Mouse (Mus musculus) megakaryocyte progenitor cell, adult 5-6 weeks (primary cell): ENCODE measurements around the gene Gm4763. TPM values are rescaled to one million over a fixed set of nuclear protein-coding genes. Genes with fewer than 3 reads are reported as not detected.
A peak's percentile ranks its signal among the peaks of the same experiment; 100 is the strongest.
"Not testable (repeated sequence)": the region's sequence is repeated elsewhere in the genome, so short reads cannot be mapped to it uniquely, and the experiment has no call there.

Source experiments
- ATAC-seq: replicated peaks from 2 replicates; pipeline ENCODE4 v1.8.0; 2016; ENCODE audit warnings: mild to moderate bottlenecking, moderate TSS enrichment, inconsistent platforms; ENCODE audit not compliant: poor library complexity
- total RNA-seq, 2 experiments: library from RNA; stranded (forward) in 1 of 2; stranded (reverse) in 1 of 2; fragments of 157-497, 149-512 nt in 1 of 2; fragments of 200-1000 nt in 1 of 2; gene quantifications; 2 replicates each; pipeline versions ENCODE4 v1.2.3 to v1.2.4; 2015 to 2017

Gene Gm4763
- total RNA-seq (2015) (not detected in 2 replicates), total RNA-seq (2017) (not detected in 2 replicates)

- ATAC-seq: not testable (repeated sequence)
Observed at GRCm38 (mm10) chr7:24726808-24727207, at the start of gene Gm4763. Gene Gm4763, minus strand, starts transcription at chr7:24726908.

GRCm38 (mm10) chr7:24776145-24776544, 49.4 kb upstream of the Gm4763 start:
- ATAC-seq: no peak; the same call in 1 of the 2 replicates

- ATAC-seq: no peak
Observed at GRCm38 (mm10) chr7:24773942-24774535, 47.3 kb upstream of the Gm4763 start.

DNA sequence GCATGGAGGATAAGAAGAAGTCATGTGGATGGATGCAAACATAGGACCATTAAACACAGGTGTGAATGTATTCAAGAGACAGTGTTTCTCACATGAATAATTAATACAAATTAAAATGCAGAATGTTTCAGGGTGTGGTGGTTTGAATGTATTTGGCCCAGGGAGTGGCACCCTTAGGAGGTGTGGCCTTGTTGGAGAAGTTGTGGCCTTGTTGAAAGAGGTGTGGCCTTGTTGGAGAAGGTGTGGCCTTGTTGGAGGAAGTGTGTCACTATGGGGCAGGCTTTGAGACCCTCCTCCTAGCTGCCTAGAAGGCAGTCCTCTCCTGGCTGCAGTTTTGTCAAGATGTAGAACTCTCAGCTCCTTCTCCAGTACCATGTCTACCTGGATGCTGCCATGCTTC, 44.7 kb upstream of the Gm4763 start:
- ATAC-seq: no peak

GRCm38 (mm10) chr7:24762574-24762973, 35.9 kb upstream of the Gm4763 start:
- no peak for ATAC-seq

DNA sequence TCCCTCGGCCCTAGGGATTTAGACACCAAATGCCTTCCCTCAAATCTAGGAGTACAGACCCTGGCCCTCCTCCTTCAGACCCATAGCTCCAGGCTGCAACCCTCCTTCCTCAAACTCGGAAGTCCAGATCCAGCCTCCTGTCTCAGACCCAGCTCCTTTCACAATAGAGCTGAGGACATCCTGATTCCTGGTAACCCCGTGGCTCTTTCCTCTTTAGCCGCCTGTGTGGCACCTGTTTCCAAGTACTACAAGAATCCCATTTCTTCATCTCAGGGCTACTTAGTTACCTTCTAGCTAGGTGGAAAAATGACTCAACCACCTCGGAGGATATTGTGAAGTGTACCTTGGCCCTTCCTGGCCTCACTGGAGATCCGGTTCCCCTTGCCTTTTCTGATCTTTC, 34.5 kb upstream of the Gm4763 start:
- ATAC-seq: peak; percentile 56

DNA sequence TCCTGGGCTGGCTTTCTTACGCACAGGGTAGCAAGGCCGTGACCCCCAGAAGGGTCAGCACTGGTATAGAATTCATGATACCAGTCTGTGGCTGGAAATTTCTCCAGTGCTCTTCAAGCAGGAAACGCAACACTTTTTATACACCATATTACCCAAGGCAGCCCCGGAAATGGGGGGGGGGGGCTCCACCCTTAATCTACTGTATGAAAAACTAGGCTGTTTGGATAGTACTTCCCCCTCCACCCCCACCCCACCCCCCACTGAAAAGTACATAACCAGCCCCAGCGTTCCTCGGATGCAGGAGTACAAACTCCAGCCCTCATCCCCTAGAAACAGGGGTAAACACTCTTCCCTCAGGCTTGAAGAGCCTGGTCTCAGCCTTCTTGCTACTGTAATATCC, 33.5 kb upstream of the Gm4763 start, which contains the start of gene Cd177:
TSS of gene Cd177 (minus strand) at position 101 of the 400 bp plus-strand sequence.
- ATAC-seq: 0 out of 2 replicates have a peak, but pooled peaks have one; percentile 17

DNA sequence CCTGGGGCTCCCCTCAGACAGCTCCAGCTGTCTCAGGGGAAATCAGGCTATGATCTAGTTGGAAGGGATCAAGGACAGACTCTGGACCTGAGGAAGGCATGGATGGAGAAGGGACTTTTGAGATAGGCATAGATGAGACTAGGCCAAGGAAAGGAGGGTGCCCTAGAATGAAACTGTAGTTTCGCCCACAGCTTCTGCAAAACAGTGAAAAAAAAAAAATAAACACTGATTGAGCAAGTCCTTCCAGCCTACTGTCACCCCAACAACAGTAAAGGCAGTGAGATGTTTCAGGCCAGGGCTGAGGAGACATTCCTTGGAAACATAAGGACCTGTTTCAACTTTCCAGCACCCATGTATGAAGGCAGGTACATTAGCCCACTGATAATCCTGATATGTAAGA, 31.8 kb upstream of the Gm4763 start:
- ATAC-seq: peak; percentile 41

GRCm38 (mm10) chr7:24753476-24753875, 26.8 kb upstream of the Gm4763 start:
- peak; percentile 72 for ATAC-seq

DNA sequence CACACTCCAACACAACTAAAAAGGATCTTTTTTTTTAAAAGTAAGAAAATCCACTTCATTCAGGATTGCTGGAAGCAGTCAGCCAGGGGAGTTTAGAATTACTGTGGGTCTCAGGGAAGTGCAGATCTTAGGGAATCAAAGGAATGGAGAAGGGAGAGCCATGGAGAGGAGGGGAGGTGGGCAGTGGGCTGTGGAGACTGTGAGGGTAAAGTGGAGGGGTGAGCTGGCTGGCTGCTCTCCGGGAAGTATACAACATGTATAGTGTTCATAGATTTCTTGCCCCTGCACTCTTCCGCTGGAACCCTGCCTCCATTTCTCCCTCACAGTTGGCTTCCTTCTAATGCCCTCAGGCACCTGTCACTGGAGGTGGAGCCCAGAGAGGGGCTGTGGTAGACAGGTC, 24.9 kb upstream of the Gm4763 start:
- no peak for ATAC-seq

- ATAC-seq: no peak
Observed at GRCm38 (mm10) chr7:24750695-24751094, 24.0 kb upstream of the Gm4763 start.

DNA sequence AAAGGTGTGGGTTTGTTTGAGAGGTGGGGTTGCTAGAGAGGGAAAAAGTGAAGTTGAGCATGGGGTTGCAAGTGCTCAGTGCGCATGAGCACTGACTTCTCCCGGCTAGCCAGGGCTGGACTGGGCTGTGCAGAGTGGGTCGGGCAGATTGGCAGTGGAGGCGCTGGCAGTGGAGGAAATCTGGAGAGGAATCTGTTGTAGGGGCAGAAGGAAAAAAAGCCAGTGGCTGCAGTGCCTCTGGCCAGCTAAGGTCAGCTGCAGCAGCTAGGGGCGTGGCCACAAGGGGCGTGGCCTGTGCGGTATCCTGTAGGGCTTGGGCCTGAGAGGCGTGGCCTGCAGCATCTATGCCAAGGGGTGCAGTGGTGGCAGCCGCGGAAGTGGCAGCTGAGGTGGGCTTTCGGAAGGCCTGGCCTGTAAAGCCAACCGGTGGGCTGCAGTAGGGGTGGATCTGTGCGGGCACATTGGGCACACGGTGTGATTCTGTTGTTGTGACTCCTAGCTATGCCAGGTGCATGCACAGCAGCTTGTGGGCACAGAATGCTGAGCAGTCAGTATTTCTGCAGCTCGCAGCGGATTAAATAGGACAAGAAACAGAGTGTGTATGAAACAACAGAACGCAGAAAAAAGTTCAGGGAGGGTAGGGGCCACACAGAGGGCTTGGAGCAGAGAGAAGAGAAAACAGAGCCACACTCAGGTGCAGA, 9.4 kb upstream of the Gm4763 start:
- peak; percentile 85 for ATAC-seq

GRCm38 (mm10) chr7:24715039-24715438, 11.7 kb downstream of the Gm4763 start:
- peak; percentile 93 for ATAC-seq

DNA sequence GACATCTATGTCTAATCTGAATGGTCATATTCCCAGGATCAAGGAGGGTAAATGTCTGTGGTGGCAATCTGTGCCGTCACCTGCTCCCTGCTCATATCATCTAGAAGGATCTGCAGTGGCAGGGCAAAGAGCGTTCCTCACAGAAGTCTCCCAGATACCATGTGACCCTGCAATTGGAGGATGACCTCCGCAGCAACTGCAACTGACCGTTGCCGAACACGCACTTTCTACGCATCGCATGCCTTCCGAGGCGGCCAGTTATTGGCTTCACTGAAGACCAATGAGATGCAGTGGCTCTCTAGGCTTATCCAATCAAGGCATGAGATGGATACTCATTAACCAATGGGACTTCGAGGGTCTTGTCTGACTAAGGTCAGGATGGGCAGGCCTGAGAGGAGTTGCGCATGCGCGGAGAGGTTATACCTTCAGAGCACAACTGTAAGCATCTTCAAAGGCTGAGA, 17.8 kb downstream of the Gm4763 start, which contains the start of gene BC049730:
TSS of gene BC049730 (plus strand) at position 411 of the 461 bp plus-strand sequence.
- no peak for ATAC-seq

DNA sequence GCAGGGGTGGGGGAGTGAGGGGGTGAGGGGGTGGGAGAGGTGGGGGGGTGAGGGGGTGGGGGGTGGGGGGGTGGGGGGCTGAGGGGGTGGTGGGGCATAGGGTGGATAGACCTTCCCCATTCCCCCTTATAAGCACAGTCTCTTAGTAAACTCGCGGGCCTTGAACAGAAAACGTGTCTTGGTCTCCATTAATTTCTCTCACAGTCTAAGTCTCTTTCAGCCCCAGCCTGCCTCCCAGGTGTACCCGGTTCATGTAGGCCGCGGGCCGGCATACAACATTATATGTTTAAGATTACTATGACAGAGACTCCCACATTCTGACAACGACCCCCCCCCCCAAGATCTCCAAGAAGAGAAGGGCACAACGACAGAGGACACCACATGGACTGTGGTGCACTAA, 23.9 kb downstream of the Gm4763 start:
- not testable (repeated sequence) for ATAC-seq

DNA sequence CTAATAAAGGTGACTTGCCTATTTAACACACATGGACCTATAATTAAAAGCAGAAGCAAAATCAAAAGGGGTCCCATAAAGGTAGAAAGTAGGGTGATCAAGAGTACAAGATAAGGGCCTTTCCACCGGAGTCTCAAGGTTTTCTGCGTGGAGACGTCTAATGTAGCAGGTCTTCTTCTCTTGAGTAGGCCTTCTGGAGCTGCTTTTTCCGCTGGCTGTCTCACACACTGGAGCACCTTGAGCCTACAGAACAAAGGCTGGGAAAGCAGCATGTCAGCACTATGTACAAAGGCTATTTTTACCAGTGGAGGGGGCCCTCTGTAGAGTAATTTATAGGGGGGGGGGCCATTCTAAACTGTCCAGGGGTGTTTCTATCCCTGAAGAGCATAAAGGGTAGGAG, 28.8 kb downstream of the Gm4763 start:
- not testable (repeated sequence) for ATAC-seq

DNA sequence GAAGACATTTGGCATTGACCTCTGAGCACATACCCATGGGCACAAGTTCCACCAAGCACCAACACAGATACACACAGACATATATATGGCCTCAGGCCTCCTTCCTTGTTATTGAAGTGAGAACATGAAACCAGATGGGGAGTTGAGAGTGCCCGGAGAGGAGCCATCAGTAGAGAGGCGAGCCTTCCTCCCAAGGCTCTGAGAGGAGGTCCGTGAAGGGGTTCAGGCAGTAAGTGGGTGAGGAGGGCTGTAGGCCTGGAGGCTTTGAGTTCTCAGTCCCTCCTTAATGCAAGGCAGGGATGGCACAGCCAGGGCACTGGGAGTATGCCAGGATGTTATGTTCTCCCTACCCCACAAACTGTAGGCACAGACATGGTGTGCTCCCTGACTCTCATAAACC, 34.0 kb downstream of the Gm4763 start:
- not testable (repeated sequence) for ATAC-seq

DNA sequence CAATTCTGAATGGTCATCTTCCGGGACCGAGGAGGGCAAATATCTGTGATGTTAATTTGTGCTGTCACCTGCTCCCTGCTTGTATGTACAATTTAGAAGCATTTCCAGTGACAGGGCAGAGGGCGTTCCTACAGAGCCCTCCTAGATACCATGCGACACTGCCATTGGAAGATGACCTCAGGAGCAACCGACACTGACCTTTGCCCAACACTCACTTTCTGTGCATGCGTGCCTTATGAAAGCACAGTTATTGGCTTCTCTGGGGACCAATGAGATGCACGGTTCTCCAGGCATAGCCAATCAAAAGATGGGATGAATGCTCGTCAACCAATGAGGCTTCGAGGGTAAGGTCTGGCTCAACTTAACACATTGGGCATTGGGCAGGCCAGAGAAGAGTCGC, 39.2 kb downstream of the Gm4763 start:
- not testable (repeated sequence) for ATAC-seq

DNA sequence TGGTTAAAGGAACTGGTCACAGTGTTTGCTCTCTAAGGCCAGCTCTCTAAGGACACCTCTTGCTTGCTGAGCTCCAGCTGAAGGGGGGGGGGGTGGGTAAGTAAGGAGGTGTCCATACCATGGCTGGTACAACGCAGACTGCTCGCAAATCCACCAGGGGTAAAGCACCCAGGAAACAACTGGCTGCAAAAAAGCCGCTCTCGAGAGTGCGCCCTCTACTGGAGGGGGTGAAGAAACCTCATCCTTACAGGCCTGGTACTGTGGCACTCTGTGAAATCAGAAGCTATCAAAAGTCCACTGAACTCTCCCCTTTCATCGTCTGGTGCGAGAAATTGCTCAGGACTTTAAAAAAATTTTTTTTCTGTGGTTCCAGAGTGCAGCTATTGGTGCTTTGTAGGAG, 42.6 kb downstream of the Gm4763 start:
- ATAC-seq: not testable (repeated sequence)

DNA sequence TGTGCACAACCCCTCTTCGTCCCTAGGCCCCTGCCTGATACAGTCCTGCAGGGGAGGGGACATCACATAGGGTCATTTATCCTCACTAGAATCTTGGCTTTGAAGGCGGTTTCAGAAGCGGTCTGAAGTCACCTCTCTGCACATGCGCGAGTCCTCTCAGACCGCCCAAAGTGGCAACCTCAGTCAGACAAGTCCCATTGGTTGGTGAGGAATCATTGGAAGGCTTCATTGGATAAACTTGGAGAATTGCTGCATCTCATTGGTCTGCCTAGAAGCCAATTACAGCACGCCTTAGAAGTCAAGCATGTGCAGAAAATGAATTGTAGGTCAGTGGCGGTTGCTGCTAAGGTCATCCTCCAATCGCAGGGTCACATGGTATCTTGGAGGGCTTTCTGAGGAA, 50.1 kb downstream of the Gm4763 start, which contains the start of gene Tex101:
TSS of gene Tex101 (minus strand) at position 101 of the 400 bp plus-strand sequence.
- no peak for ATAC-seq

DNA sequence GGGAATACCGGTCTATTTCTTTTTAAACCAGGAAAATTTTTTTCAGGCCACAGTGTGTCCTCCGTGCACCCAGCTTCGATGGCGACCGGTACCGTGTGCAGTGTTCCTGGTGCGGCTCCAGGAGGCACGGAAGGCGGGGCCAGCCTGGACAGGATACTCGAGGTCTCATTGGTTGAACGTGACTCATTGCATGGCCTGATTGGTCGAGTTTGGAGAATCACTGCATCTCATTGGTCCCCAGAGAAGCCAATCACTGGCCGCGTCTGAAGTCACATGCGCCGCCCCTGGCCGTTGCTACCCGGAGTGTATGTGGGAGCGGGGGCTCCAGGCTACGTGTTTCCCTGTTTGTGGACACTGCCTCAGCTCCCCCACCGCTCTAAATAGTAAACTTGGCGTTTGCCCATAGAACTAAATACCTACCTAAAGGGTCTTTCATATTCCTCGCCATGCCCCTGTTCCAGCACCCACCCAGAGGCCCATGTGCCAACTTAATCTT, 54.7 kb downstream of the Gm4763 start:
- ATAC-seq: no peak
